Comparison of ENCODE assay signal across 11 mouse cellular contexts in genomic region chr17:47089769-47090168, GRCm38 (mm10).
DNase-seq lines count a peak whose midpoint lies in the region; ATAC-seq and TF ChIP-seq lines count a peak whose summit lies in the region.
"Had no signal": no experiment of that assay in that cellular context is flagged by ENCODE, and none has a peak within 500 bp of the region (broad histone marks: within the 10 kb centered on the region; RNA-seq: fewer than 3 reads in every experiment).

No protein-coding gene starts in this region.

- H3K4me2 ChIP-seq in liver, embryonic 12.5 days, result no peak overlapping the region
- H3K4me2 ChIP-seq: liver, embryonic 13.5 days had no signal

- peak; percentile 53 for TF ChIP-seq CTCF in liver, adult 2 months (IDR thresholded peaks at IDR 0.05; ENCODE audit: low read depth, low read length)

- DNase-seq in cerebellum, postnatal 10 days, result peak; percentile 5 to 12
- no peak for DNase-seq in cerebellum, adult 8-10 months
- peak; percentile 14 for DNase-seq in liver
- peak; percentile 12 for DNase-seq in liver, adult 2 months (ENCODE audit: extremely low read depth, low read depth, low spot score)
- peak; percentile 8 for DNase-seq in thymus, postnatal 0 days (ENCODE audit: low spot score)
- no peak for DNase-seq in left cerebral cortex, postnatal 36 days (ENCODE audit: low spot score in 2 of 2)
- no peak for DNase-seq in ovary, postnatal 36 days (ENCODE audit: low spot score)
- DNase-seq: adrenal gland, postnatal 10 days; embryo, embryonic 11 days; liver, embryonic 13.5 days had no signal

- H3K4me1 ChIP-seq in liver, embryonic 12.5 days, result no peaks in the 10 kb centered on the region
- no peaks in the 10 kb centered on the region for H3K4me1 ChIP-seq in liver, adult 2 months (ENCODE audit: control insufficient read depth, insufficient read depth, low read length)
- H3K4me1 ChIP-seq: liver, embryonic 13.5 days had no signal

- no peak overlapping the region for H3K4me3 ChIP-seq in liver, embryonic 12.5 days
- no peak overlapping the region for H3K4me3 ChIP-seq in liver, adult 2 months (ENCODE audit: insufficient read depth, low read depth, low read length)
- H3K4me3 ChIP-seq: liver, embryonic 13.5 days had no signal

- H3K79me2 ChIP-seq in liver, adult 2 months (ENCODE audit: control insufficient read depth, insufficient read depth, low read length), result no peaks in the 10 kb centered on the region

- WGBS in liver, embryonic 12.5 days (ENCODE audit: insufficient replicate concordance), result 61% methylated on average over 3 of the region's 3 CpGs
- WGBS in liver, adult 2 months, result 83% methylated on average over 3 of the region's 3 CpGs

- H3K9ac ChIP-seq in liver, embryonic 12.5 days, result no peak overlapping the region
- H3K9ac ChIP-seq in liver, adult 2 months (ENCODE audit: low read depth, low read length), result no peak overlapping the region
- H3K9ac ChIP-seq: liver, embryonic 13.5 days had no signal

- no peaks in the 10 kb centered on the region for H3K36me3 ChIP-seq in liver, embryonic 12.5 days
- no peaks in the 10 kb centered on the region for H3K36me3 ChIP-seq in liver, adult 2 months (ENCODE audit: control insufficient read depth, insufficient read depth, low read length)
- H3K36me3 ChIP-seq: liver, embryonic 13.5 days had no signal

- no peak overlapping the region for H3K27ac ChIP-seq in liver, embryonic 12.5 days
- no peak overlapping the region for H3K27ac ChIP-seq in liver, adult 2 months (replicated peaks; ENCODE audit: insufficient read depth, low read depth, low read length)
- H3K27ac ChIP-seq: liver, embryonic 13.5 days had no signal

- no peak for TF ChIP-seq POLR2A in liver, adult 2 months (IDR thresholded peaks at IDR 0.05; ENCODE audit: extremely low read depth, insufficient read depth, low read length)

- no peaks in the 10 kb centered on the region for H3K27me3 ChIP-seq in liver, embryonic 12.5 days (replicated peaks)
- no peaks in the 10 kb centered on the region for H3K27me3 ChIP-seq in liver, adult 2 months (ENCODE audit: control insufficient read depth, insufficient read depth, low read length)
- H3K27me3 ChIP-seq: liver, embryonic 13.5 days had no signal

- intact Hi-C loops in left cerebral cortex, postnatal 36 days (cut with DNase I), result no loop called here

- no peak for ATAC-seq in liver, embryonic 12.5 days

- H3K9me3 ChIP-seq in liver, embryonic 12.5 days (replicated peaks), result peaks cover 26% of the 10 kb centered on the region

Comparison
In these comparisons a context has a peak if more than half of its experiments do, and no peak if none do; other contexts are left out.
1. DNase-seq: peak in cerebellum, postnatal 10 days (2 of 2), liver (single experiment), liver, adult 2 months (single experiment) and thymus, postnatal 0 days (single experiment); none in cerebellum, adult 8-10 months (single experiment), left cerebral cortex, postnatal 36 days (0 of 2) and ovary, postnatal 36 days (single experiment).